Mouse (Mus musculus) forebrain, embryonic 14.5 days (tissue): ENCODE measurements around the gene Polr1c. TPM values are rescaled to one million over a fixed set of nuclear protein-coding genes. Genes with fewer than 3 reads are reported as not detected.

Source experiments
- ATAC-seq: fragments of 200-750 bp; cut with Nextera tagmentation; 2 replicates; pipeline ENCODE4 v1.8.0; 2017; ENCODE audit warnings: mild to moderate bottlenecking, moderate library complexity
- DNase-seq: peaks from one replicate; pipeline ENCODE4 v3.0.0-alpha.2; 2015; ENCODE audit warnings: low spot score
- H3K27ac ChIP-seq: fragments of 300-500 bp; sonication (generic); 2 replicates; pipeline ENCODE4 v1.5.1; 2014; ENCODE audit warnings: low read depth, mild to moderate bottlenecking, control low read depth, low read length, moderate library complexity
- H3K27me3 ChIP-seq: fragments of 300-500 bp; sonication (generic); replicated peaks from 2 replicates; pipeline ENCODE4 v1.6.1; 2014; ENCODE audit warnings: low read length, control low read depth, mixed read lengths; ENCODE audit not compliant: control insufficient read depth, insufficient read depth
- H3K36me3 ChIP-seq: fragments of 300-500 bp; sonication (generic); 2 replicates; pipeline ENCODE4 v1.6.1; 2014; ENCODE audit warnings: low read length, control low read depth; ENCODE audit not compliant: control insufficient read depth, insufficient read depth
- H3K4me1 ChIP-seq: fragments of 300-500 bp; sonication (generic); 2 replicates; pipeline ENCODE4 v1.6.1; 2014; ENCODE audit warnings: antibody characterized with exemption, low read length, control low read depth; ENCODE audit not compliant: control insufficient read depth, insufficient read depth
- H3K4me2 ChIP-seq: fragments of 300-500 bp; sonication (generic); 2 replicates; pipeline ENCODE4 v1.6.1; 2014; ENCODE audit warnings: mild to moderate bottlenecking, control low read depth, low read length
- H3K4me3 ChIP-seq: fragments of 300-500 bp; sonication (generic); 2 replicates; pipeline ENCODE4 v1.5.1; 2014; ENCODE audit warnings: low read depth, low read length, control low read depth
- H3K9ac ChIP-seq: fragments of 300-500 bp; sonication (generic); 2 replicates; pipeline ENCODE4 v1.6.1; 2014; ENCODE audit warnings: mild to moderate bottlenecking, low read length, control low read depth, moderate library complexity
- H3K9me3 ChIP-seq: fragments of 300-500 bp; sonication (generic); replicated peaks from 2 replicates; pipeline ENCODE4 v1.6.1; 2016; ENCODE audit warnings: low read length, control low read depth, mixed read lengths; ENCODE audit not compliant: control insufficient read depth
- WGBS: fragments of 180-500 bp; shearing (Covaris S2); extraction: QIAGEN DNeasy Blood & Tissue Kit; methylation state at CpG from one replicate; pipeline ENCODE4 v1.1.7; 2014; 5-methylcytosine and 5-hydroxymethylcytosine counted together
- polyA plus RNA-seq: library from polyadenylated mRNA; unstranded; fragments of >200 nt; fragmentation: Nextera tagmentation; extraction: Ambion mirVana; gene quantifications from 2 replicates; pipeline ENCODE4 v1.2.1, GENCODE M21; 2014

Polr1c gene
- 90.2 and 106 TPM in 2 replicates for polyA plus RNA-seq

DNA sequence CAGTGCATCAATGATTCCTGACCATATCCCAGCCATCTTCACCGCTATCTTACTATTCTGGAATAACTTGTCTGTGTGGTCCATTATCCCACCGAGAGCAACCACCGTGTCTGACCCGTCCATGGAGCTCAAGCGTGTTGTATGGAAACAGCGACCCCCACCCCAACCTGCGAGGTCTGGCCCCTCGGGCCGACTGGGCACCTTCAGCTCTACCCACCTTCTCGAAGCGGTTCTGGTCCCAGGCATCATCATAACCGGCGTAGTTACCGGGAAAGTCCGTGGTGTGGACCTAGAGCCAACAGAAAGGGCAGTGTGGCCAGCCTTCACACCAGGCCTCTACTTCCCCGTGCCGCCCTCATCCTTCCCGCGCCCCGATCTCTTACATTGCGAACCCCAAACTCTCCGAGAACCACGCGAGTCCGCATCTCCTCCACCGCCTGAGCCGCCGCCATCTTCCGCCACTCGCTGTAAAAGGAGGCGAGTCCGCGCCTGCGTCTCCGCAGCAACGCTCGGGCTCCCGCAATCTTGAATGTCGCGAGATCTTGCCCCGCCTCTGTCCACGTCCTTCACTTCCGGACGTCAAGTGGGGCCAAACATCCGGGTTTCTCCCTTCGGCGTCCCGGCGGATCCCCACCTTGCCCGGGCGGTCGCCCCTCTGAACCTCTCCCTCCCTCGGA lies at the start of gene Polr1c, which contains the start of gene Yipf3:
Gene Polr1c (minus strand): TSS at position 543 of the 677 bp plus-strand sequence.
Gene Yipf3 (plus strand): TSS at position 569 of the 677 bp plus-strand sequence.
- Histone ChIP-seq H3K27ac (peak within 1 kb of the TSS; percentile 55), H3K27me3 (no peaks in the 10 kb centered on the region), H3K4me3 (peak within 1 kb of the TSS; percentile 98), H3K9ac (peak within 1 kb of the TSS; percentile 95), H3K4me1 (peaks cover 16% of the 10 kb centered on the region), H3K36me3 (peaks cover 72% of the 10 kb centered on the region), H3K4me2 (peak within 1 kb of the TSS; percentile 86), H3K9me3 (no peaks in the 10 kb centered on the region)
- WGBS, result under 1% methylated on average over 53 of the region's 53 CpGs
- peak; percentile 95 for ATAC-seq
- peak; percentile 98 for DNase-seq

DNA sequence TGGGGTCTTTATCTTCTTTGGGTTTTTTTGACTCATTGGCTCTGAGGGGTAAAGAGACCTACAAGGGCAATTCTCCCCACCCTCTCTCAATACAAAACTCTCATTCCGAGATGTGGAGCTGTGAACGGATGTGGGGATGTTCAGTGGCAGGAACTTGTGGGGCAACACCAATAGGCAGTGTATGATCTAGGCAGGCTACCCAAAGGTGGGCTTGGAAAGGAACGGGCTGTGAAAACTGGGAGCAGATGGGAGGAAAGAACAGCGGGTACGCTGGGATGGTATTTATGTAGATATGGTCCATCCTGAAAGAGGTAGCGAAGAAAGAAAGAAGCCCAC lies 49.1 kb upstream of the Polr1c start:
- no peak for DNase-seq
- 12% methylated on average over 6 of the region's 6 CpGs for WGBS
- peaks cover 6% of the 10 kb centered on the region; the same call in 1 of the 2 replicates for H3K4me1 ChIP-seq
- no peaks in the 10 kb centered on the region for H3K36me3 ChIP-seq
- peak overlapping the region; percentile 67 for H3K9ac ChIP-seq
- peak overlapping the region; percentile 63 for H3K4me3 ChIP-seq
- no peak overlapping the region for H3K27ac ChIP-seq
- H3K27me3 ChIP-seq, result peaks cover 22% of the 10 kb centered on the region
- H3K4me2 ChIP-seq, result peak overlapping the region; percentile 99
- no peak for ATAC-seq
- no peaks in the 10 kb centered on the region for H3K9me3 ChIP-seq

DNA sequence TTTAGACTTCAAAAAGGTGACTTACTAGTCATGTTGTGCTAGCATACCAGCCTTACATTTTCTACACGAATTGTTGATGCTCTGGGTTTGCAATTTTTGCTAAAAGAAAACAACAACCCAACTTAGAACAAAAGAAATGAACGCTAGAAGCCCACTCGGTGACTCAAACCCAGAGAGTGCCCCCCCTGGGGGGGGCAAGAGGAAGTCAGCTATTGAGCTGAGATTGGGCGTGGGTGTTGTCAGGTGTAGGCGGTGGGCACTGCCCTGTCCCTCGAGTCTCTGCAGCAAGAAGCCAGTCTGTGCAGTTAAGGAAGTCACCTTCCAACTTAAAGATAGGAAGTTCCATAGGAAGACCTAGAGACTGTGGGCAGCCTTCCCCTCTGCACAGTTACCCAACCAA lies 48.7 kb upstream of the Polr1c start:
- H3K27ac ChIP-seq, result no peak overlapping the region
- no peaks in the 10 kb centered on the region for H3K36me3 ChIP-seq
- DNase-seq (no peak), ATAC-seq (no peak)
- no peak overlapping the region for H3K4me3 ChIP-seq
- 57% methylated on average over 6 of the region's 6 CpGs for WGBS
- H3K9me3 ChIP-seq, result no peaks in the 10 kb centered on the region
- H3K27me3 ChIP-seq, result peaks cover 22% of the 10 kb centered on the region
- H3K9ac ChIP-seq, result no peak overlapping the region
- peaks cover 6% of the 10 kb centered on the region; the same call in 1 of the 2 replicates for H3K4me1 ChIP-seq
- H3K4me2 ChIP-seq, result no peak overlapping the region

DNA sequence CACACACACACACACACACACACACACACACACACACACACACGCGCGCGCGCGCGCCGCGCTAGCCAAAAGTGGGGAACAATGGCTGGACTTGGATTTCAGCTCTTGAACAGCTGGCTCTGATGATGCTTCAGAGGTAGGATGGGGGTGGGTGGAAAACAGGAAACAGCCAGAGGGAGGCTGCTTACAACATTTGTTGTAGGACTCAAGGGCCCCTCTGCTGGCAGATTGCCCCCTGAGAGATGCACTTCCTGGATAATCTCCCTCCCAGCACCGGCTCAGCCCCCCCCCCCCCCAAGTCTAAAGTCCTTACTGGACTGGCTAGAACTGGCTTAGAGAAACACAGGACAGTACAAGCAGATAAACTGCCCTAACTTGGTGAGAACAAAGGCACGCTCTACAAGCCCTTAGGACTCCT lies 39.8 kb upstream of the Polr1c start:
- Histone ChIP-seq H3K9me3 (no peaks in the 10 kb centered on the region), H3K4me1 (peaks cover 2% of the 10 kb centered on the region; the same call in 1 of the 2 replicates), H3K27ac (no peak overlapping the region), H3K4me2 (no peak overlapping the region), H3K9ac (no peak overlapping the region), H3K36me3 (no peaks in the 10 kb centered on the region), H3K4me3 (no peak overlapping the region), H3K27me3 (no peaks in the 10 kb centered on the region)
- whole genome bisulfite sequencing, result 68% methylated on average over 11 of the region's 11 CpGs
- ATAC-seq, result no peak
- DNase-seq, result peak; percentile 23

DNA sequence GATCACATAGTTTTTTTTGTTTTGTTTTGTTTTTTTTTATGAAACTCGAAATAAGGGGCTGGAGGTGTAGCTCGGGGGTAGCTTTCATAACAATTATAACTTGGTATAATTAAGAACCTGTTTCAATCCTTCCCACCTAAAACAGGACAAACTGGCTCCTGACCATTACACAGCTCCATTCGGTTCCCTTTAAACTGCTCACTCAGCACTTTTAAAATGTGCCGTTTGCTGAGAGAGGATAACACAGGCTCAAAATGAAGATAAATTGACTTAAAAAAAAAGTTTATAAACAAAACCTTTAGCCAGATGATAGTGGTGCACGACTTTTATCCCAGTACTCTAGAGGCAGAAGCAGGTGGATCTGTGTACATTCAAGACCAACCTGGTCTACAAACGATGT lies 37.6 kb upstream of the Polr1c start:
- ATAC-seq, result no peak
- H3K27me3 ChIP-seq, result no peaks in the 10 kb centered on the region
- H3K9ac ChIP-seq, result no peak overlapping the region
- no peaks in the 10 kb centered on the region for H3K36me3 ChIP-seq
- no peak overlapping the region for H3K27ac ChIP-seq
- no peak overlapping the region for H3K4me2 ChIP-seq
- DNase-seq, result no peak
- WGBS, result 75% methylated on average over 6 of the region's 6 CpGs
- H3K9me3 ChIP-seq, result no peaks in the 10 kb centered on the region
- no peak overlapping the region for H3K4me3 ChIP-seq
- peaks cover 13% of the 10 kb centered on the region for H3K4me1 ChIP-seq

DNA sequence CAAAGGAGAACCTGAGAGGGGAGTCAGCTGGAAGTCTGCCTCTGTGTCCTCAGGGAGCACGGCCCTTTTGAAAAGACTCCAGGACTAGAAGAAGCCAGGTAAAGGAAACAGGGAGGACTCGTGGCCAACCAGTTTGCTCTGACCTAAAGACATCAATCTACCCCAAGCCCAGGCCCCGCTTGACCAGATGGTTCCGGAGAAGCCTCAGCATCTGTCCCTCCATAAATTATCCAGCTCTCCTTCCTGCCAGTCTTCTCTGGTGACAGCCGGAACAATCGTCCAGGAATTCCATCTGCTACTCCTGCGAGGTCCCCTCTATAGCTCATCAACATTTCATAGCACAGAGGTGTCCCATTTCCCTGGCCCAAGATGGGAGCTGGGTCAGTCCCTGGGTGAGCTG lies 36.8 kb upstream of the Polr1c start:
- H3K4me3 ChIP-seq, result no peak overlapping the region
- no peaks in the 10 kb centered on the region for H3K9me3 ChIP-seq
- H3K4me2 ChIP-seq, result no peak overlapping the region
- H3K9ac ChIP-seq, result no peak overlapping the region
- H3K27ac ChIP-seq, result no peak overlapping the region
- DNase-seq, result no peak
- H3K27me3 ChIP-seq, result no peaks in the 10 kb centered on the region
- peaks cover 13% of the 10 kb centered on the region for H3K4me1 ChIP-seq
- ATAC-seq, result no peak
- 67% methylated on average over 7 of the region's 7 CpGs for WGBS
- H3K36me3 ChIP-seq, result no peaks in the 10 kb centered on the region

DNA sequence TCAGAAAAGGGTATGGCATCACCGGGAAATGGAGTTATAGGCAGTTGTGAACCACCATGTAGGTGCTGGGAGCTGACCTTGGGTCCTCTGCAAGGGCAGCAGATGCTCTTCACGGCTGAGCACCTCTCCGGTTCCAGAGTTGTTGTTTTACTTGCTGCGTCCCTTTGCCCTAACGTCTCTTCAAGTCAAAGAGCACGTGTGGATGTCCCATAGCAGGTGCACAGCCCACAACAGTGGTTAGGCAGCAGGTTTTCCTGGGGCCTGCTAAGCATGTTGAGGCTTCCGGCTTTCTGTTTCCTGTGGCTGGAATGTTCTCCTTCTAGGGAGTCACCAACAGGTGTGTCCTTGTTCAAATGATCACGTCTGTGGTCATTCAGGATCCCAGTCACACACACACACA lies 36.1 kb upstream of the Polr1c start:
- WGBS, result 80% methylated on average over 8 of the region's 8 CpGs
- Histone ChIP-seq H3K9me3 (no peaks in the 10 kb centered on the region), H3K4me3 (no peak overlapping the region), H3K4me2 (no peak overlapping the region), H3K27ac (no peak overlapping the region), H3K36me3 (peaks cover 4% of the 10 kb centered on the region; the same call in 1 of the 2 replicates), H3K27me3 (no peaks in the 10 kb centered on the region), H3K4me1 (peaks cover 13% of the 10 kb centered on the region), H3K9ac (no peak overlapping the region)
- no peak for ATAC-seq
- no peak for DNase-seq

DNA sequence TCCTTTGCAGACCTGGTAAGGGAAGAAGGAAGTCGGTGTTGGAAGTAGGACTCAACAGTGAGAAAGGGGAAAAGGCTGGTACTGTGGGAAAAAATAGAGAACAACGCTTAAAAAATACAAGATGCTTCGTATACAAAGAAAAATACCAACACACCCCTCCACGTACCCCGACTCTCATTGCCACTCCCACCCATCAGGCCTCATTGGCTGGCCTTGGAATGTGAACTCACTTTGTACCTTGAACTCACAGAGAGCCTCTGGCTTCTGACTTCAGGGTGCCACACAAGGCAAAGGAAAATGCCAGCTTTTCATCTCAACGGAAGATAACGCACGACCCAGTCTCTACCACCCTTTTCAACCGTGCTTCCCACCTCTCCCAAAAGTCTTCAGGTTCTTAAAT lies 35.3 kb upstream of the Polr1c start:
- Histone ChIP-seq H3K4me1 (peaks cover 13% of the 10 kb centered on the region), H3K27ac (no peak overlapping the region), H3K4me3 (peak overlapping the region; percentile 59), H3K4me2 (peak overlapping the region; percentile 72), H3K27me3 (no peaks in the 10 kb centered on the region), H3K36me3 (peaks cover 12% of the 10 kb centered on the region; the same call in 1 of the 2 replicates), H3K9ac (peak overlapping the region; percentile 80), H3K9me3 (no peaks in the 10 kb centered on the region)
- 24% methylated on average over 9 of the region's 9 CpGs for WGBS
- no peak for DNase-seq
- ATAC-seq, result peak; percentile 73; the same call in 1 of the 2 replicates

DNA sequence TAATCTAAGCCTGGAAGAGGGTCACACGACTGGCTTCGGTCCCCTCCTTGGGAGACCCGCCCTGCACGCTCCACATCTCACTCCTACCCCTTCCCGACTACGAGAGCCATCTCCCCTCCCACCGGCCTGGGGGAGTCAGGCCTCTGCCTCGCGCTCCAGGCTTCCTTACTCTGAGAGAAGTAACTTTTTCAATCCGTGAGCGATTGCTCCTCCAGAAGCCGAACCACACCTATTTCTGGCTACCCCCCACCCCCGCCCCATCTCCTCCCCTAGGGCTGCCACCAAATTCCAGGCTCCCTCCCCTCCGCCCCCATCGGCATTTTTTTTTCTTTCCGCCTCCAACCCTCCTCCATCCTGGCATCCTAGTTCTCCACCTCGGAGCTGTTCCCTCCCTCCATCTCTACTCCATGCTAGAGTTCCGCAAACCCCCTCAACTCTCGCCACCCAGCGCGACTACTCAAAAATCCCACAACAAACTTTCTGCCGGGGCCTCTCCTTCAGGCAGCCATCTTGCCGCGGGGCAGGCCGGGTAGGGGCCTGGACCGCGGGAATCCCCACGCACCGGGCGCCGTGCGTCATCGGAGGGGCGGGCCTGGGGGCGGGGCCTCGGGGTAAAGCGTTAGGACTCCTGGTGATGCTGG lies 34.7 kb upstream of the Polr1c start, which contains the start of gene Tjap1:
Gene Tjap1 (minus strand): TSS at position 544 of the 641 bp plus-strand sequence.
- peak; percentile 99 for ATAC-seq

More for the DNA sequence above, 34.7 kb upstream of the Polr1c start, which contains the start of gene Tjap1:
- Histone ChIP-seq H3K9me3 (no peaks in the 10 kb centered on the region), H3K27ac (peak within 1 kb of the TSS; percentile 35; the same call in 1 of the 2 replicates), H3K4me2 (peak within 1 kb of the TSS; percentile 72), H3K9ac (peak within 1 kb of the TSS; percentile 80), H3K4me1 (peaks cover 13% of the 10 kb centered on the region), H3K27me3 (no peaks in the 10 kb centered on the region), H3K4me3 (peak within 1 kb of the TSS; percentile 59), H3K36me3 (peaks cover 15% of the 10 kb centered on the region; the same call in 1 of the 2 replicates)
- WGBS, result 0% methylated on average over 37 of the region's 37 CpGs
- DNase-seq, result peak; percentile 94
